Mouse (Mus musculus) cortical plate, adult 2 months (tissue): ENCODE results near the gene Epc2.

Source experiments
- CTCF ChIP-seq: fragments of 200-500 bp; IDR thresholded peaks from 2 replicates; pipeline ENCODE4 v1.5.1; 2011; ENCODE audit warnings: mild to moderate bottlenecking, control low read depth, low read length; ENCODE audit not compliant: insufficient read depth; ENCODE audit errors: extremely low read depth
- POLR2A ChIP-seq: fragments of 200-500 bp; IDR thresholded peaks from 2 replicates; pipeline ENCODE4 v1.6.1; 2011; ENCODE audit warnings: mild to moderate bottlenecking, low read length, control low read depth; ENCODE audit not compliant: insufficient read depth; ENCODE audit errors: extremely low read depth

DNA sequence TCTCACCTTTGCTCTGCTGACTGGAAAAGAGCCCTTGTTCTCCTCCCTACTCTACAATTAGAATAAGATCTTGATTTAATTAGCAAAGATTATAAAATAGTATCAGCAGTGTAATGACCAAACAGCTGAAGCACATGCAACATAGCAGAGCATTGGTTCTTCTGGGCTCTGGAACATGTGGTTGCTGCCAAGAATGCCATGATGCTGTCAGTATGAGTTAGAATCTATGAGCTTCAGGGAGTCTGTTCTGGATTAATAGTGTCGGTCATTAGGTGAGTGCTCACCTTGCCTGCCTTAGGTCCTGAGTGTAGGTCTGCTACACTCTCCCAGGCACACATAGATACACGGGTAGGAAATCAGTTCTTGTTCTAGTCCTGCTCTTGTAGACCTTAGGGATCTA is 69.1 kb downstream of the Epc2 start:
- TF ChIP-seq CTCF (no peak), POLR2A (no peak)
